ENCODE assay signal across 8 mouse cellular contexts in the genomic region with DNA sequence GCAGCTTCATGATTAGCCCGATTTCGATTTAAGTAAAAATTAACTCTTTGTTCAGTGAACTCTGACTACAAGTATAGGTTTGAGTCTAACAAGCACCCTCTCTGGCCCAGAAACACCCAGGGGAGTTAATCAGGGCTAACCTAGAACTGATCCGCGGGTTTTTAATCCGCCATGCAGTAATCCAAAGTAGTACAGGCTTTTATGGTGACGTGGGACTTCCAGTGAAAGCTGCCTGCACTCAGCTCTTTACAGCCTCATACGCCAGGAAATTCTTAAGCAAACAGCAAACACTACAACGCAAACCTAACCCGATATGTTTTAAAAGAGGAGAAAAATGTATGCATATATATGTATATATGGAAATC. TPM values are rescaled to one million over a fixed set of nuclear protein-coding genes. Genes with fewer than 3 reads are reported as not detected.
DNase-seq lines count a peak whose midpoint lies in the region; ATAC-seq and TF ChIP-seq lines count a peak whose summit lies in the region.

No protein-coding gene starts in this region.

- 10% methylated on average over 9 of the region's 9 CpGs for WGBS in kidney, adult 2 months
- WGBS in hindbrain, embryonic 11.5 days: 19% methylated on average over 9 of the region's 9 CpGs
- WGBS in midbrain, embryonic 13.5 days: 15% methylated on average over 9 of the region's 9 CpGs

- peak overlapping the region; percentile 16; the same call in 1 of the 2 replicates for H3K27ac ChIP-seq in kidney, adult 2 months (ENCODE audit: insufficient read depth, low read depth, low read length)
- peak overlapping the region; percentile 65 for H3K27ac ChIP-seq in bone marrow macrophage, adult 2 months (ENCODE audit: insufficient read depth, low read depth, low read length)
- no peak overlapping the region for H3K27ac ChIP-seq in hindbrain, embryonic 11.5 days (ENCODE audit: low read depth, low read length)
- no peak overlapping the region for H3K27ac ChIP-seq in midbrain, embryonic 13.5 days

- H3K4me1 ChIP-seq in kidney, adult 2 months (ENCODE audit: control insufficient read depth, insufficient read depth, low read length): no peaks in the 10 kb centered on the region
- peaks cover 6% of the 10 kb centered on the region for H3K4me1 ChIP-seq in bone marrow macrophage, adult 2 months (ENCODE audit: control insufficient read depth, insufficient read depth, low read length)
- peaks cover 3% of the 10 kb centered on the region; the same call in 1 of the 2 replicates for H3K4me1 ChIP-seq in hindbrain, embryonic 11.5 days (replicated peaks; ENCODE audit: control insufficient read depth, insufficient read depth, low read length)
- H3K4me1 ChIP-seq in midbrain, embryonic 13.5 days (replicated peaks): peaks cover 20% of the 10 kb centered on the region

- H3K9ac ChIP-seq in hindbrain, embryonic 11.5 days (ENCODE audit: low read depth, low read length): peak overlapping the region; percentile 47
- no peak overlapping the region for H3K9ac ChIP-seq in midbrain, embryonic 13.5 days (replicated peaks)

- DNase-seq in kidney, adult 2 months: no peak
- no peak for DNase-seq in kidney, postnatal 4 days
- DNase-seq in hindbrain, embryonic 11.5 days (ENCODE audit: low spot score): no peak
- DNase-seq in left cerebral cortex, adult 18-20 months (ENCODE audit: low spot score in 2 of 2): no peak
- no peak for DNase-seq in embryo, embryonic 11 days
- no peak for DNase-seq in urinary bladder, adult 2 months (ENCODE audit: low spot score)

- TF ChIP-seq POLR2A in kidney, adult 2 months (IDR thresholded peaks at IDR 0.05; ENCODE audit: low read depth, low read length): no peak
- no peak for TF ChIP-seq POLR2A in bone marrow macrophage, adult 2 months (IDR thresholded peaks at IDR 0.05; ENCODE audit: borderline replicate concordance, low read depth, low read length)

- H3K9me3 ChIP-seq in hindbrain, embryonic 11.5 days (ENCODE audit: control insufficient read depth, low read length): no peaks in the 10 kb centered on the region
- no peaks in the 10 kb centered on the region for H3K9me3 ChIP-seq in midbrain, embryonic 13.5 days

- peak overlapping the region; percentile 27 for H3K4me3 ChIP-seq in kidney, adult 2 months (ENCODE audit: insufficient read depth, low read depth, low read length)
- peak overlapping the region; percentile 72 for H3K4me3 ChIP-seq in bone marrow macrophage, adult 2 months (ENCODE audit: insufficient read depth, low read length)
- H3K4me3 ChIP-seq in hindbrain, embryonic 11.5 days (ENCODE audit: low read depth, low read length): peak overlapping the region; percentile 36
- peak overlapping the region; percentile 95 for H3K4me3 ChIP-seq in midbrain, embryonic 13.5 days (replicated peaks)

- peak overlapping the region; percentile 44 for H3K4me2 ChIP-seq in hindbrain, embryonic 11.5 days (replicated peaks; ENCODE audit: low read depth, low read length)
- peak overlapping the region; percentile 99 for H3K4me2 ChIP-seq in midbrain, embryonic 13.5 days (replicated peaks)

- H3K36me3 ChIP-seq in kidney, adult 2 months (ENCODE audit: control insufficient read depth, insufficient read depth, low read length): no peaks in the 10 kb centered on the region
- no peaks in the 10 kb centered on the region for H3K36me3 ChIP-seq in hindbrain, embryonic 11.5 days (ENCODE audit: control insufficient read depth, insufficient read depth, low read length)
- no peaks in the 10 kb centered on the region for H3K36me3 ChIP-seq in midbrain, embryonic 13.5 days

- no peaks in the 10 kb centered on the region for H3K27me3 ChIP-seq in kidney, adult 2 months (replicated peaks; ENCODE audit: control insufficient read depth, insufficient read depth, low read length)
- no peaks in the 10 kb centered on the region for H3K27me3 ChIP-seq in hindbrain, embryonic 11.5 days (ENCODE audit: control insufficient read depth, insufficient read depth, low read length)
- H3K27me3 ChIP-seq in midbrain, embryonic 13.5 days: no peaks in the 10 kb centered on the region

- no peak for ATAC-seq in hindbrain, embryonic 11.5 days (ENCODE audit: low FRiP score)
- ATAC-seq in midbrain, embryonic 13.5 days: no peak

- no peak for TF ChIP-seq CTCF in kidney, adult 2 months (conservative IDR thresholded peaks at IDR 0.05; ENCODE audit: insufficient read depth, insufficient read length, low read depth, low read length)
- no peak for TF ChIP-seq CTCF in bone marrow macrophage, adult 2 months (IDR thresholded peaks at IDR 0.05; ENCODE audit: low read depth, low read length)

RNA-seq across cellular contexts. Expression of gene E2f3, which starts 0.9 kb away (rescaled TPM):
- 2.1 and 2.2 TPM in 2 replicates for polyA plus RNA-seq in kidney, adult 2 months (2012; rRNA removed)
- polyA plus RNA-seq in bone marrow macrophage, adult 2 months (2012; ENCODE audit: insufficient read depth, insufficient read length, missing spikeins): 7.9 and 8.9 TPM in 2 replicates
- polyA plus RNA-seq in hindbrain, embryonic 11.5 days (2014; fragmentation: Nextera tagmentation; extraction: Ambion mirVana): 13.0 and 13.3 TPM in 2 replicates
- polyA plus RNA-seq in midbrain, embryonic 13.5 days (2015; fragmentation: Nextera tagmentation; extraction: Ambion mirVana): 7.0 and 7.6 TPM in 2 replicates
- total RNA-seq in left cerebral cortex, adult 18-20 months (2021): 10 to 100 TPM; 19.0 to 20.4 TPM
- polyA plus RNA-seq in urinary bladder, adult 2 months (2012; rRNA removed): 6.2 and 6.3 TPM in 2 replicates

Comparison
In these comparisons a context has a peak if more than half of its experiments do, and no peak if none do; other contexts are left out.
1. H3K27ac ChIP-seq: peak in kidney, adult 2 months (single experiment) and bone marrow macrophage, adult 2 months (single experiment); none in hindbrain, embryonic 11.5 days (single experiment) and midbrain, embryonic 13.5 days (single experiment).
2. H3K4me3 ChIP-seq: peak in every context shown above with its lines; median percentile 95 in midbrain, embryonic 13.5 days; 72 in bone marrow macrophage, adult 2 months; 36 in hindbrain, embryonic 11.5 days; 27 in kidney, adult 2 months.